Mouse (Mus musculus) spleen, adult 2 months (tissue): ENCODE results near the gene Mrps15. TPM values are rescaled to one million over a fixed set of nuclear protein-coding genes. Genes with fewer than 3 reads are reported as not detected.

ENCODE experiments used
- DNase-seq, 2 experiments: peaks; one replicate each; pipeline versions ENCODE4 v3.0.0 to v3.0.0-alpha.2; 2012 to 2021; ENCODE audit warnings: low spot score in 2 of 2, low read depth in 1 of 2
- H3K27ac ChIP-seq: fragments of 200-500 bp; 2 replicates; pipeline ENCODE4 v1.5.1; 2012; ENCODE audit warnings: low read length, inconsistent platforms; ENCODE audit not compliant: insufficient read depth
- H3K27me3 ChIP-seq: fragments of 200-500 bp; 2 replicates; pipeline ENCODE4 v1.6.1; 2012; ENCODE audit warnings: mild to moderate bottlenecking, moderate library complexity, low read length, inconsistent platforms; ENCODE audit not compliant: control insufficient read depth, insufficient read depth
- H3K36me3 ChIP-seq: fragments of 200-500 bp; 2 replicates; pipeline ENCODE4 v1.6.1; 2012; ENCODE audit warnings: mild to moderate bottlenecking, low read length, inconsistent platforms; ENCODE audit not compliant: control insufficient read depth, insufficient read depth
- H3K4me1 ChIP-seq: fragments of 200-500 bp; 2 replicates; pipeline ENCODE4 v1.6.1; 2011; ENCODE audit warnings: inconsistent platforms; ENCODE audit not compliant: control insufficient read depth, insufficient read depth, insufficient read length
- H3K4me3 ChIP-seq: fragments of 200-500 bp; 2 replicates; pipeline ENCODE4 v1.5.1; 2011; ENCODE audit warnings: mild to moderate bottlenecking, inconsistent platforms; ENCODE audit not compliant: insufficient read depth, insufficient read length; ENCODE audit errors: extremely low read depth
- CTCF ChIP-seq: fragments of 200-500 bp; IDR thresholded peaks from 2 replicates; pipeline ENCODE4 v1.5.1; 2011; ENCODE audit warnings: mild to moderate bottlenecking, inconsistent platforms; ENCODE audit not compliant: insufficient read depth, insufficient read length, insufficient replicate concordance; ENCODE audit errors: extremely low read depth
- POLR2A ChIP-seq: fragments of 200-500 bp; IDR thresholded peaks from 2 replicates; pipeline ENCODE4 v1.6.1; 2011; ENCODE audit warnings: low read depth, low read length, inconsistent platforms
- whole genome bisulfite sequencing: fragments of 180-500 bp; shearing (Covaris S2); methylation state at CpG from one replicate; pipeline ENCODE4 v1.1.7; 2018; 5-methylcytosine and 5-hydroxymethylcytosine counted together
- polyA plus RNA-seq: library from polyadenylated mRNA; depleted of rRNA; stranded (reverse); fragments of >200 nt; gene quantifications from 2 replicates; pipeline ENCODE4 v1.2.3, GENCODE M21; 2012

Gene Mrps15
- polyA plus RNA-seq, 1 experiment = 33.6 TPM

- DNase-seq = no peak
- Histone ChIP-seq H3K36me3 (no peaks in the 10 kb centered on the region), H3K4me3 (no peak overlapping the region), H3K27me3 (no peaks in the 10 kb centered on the region), H3K27ac (no peak overlapping the region), H3K4me1 (no peaks in the 10 kb centered on the region)
- TF ChIP-seq CTCF = no peak
- TF ChIP-seq POLR2A = no peak
- WGBS = 91% methylated on average over 6 of the region's 6 CpGs
Observed at GRCm38 (mm10) chr4:126077833-126078232, 31.1 kb downstream of the Mrps15 start.

DNA sequence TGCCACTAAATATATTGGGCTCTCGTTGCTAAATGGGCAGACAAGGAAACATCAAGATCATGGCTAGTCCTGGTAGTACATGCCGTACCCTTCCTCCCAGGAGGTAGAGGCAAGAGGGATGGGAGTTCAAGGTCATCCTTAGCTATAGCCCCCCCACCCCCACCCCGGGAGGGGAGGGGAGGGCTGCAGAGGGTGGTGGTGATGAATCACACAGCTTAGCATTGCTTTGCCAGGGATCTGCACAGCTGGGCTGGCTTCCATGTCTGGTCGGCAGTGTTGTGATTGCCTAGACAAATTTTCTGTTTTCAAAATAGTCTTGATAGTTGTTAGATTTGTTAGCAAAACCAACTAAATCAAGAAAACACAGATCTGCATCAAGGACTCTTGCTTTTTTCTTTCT, 32.5 kb downstream of the Mrps15 start:
- H3K4me3 ChIP-seq = no peak overlapping the region
- DNase-seq = no peak
- WGBS = 82% methylated on average over 4 of the region's 4 CpGs
- TF ChIP-seq POLR2A (no peak), CTCF (no peak)
- H3K4me1 ChIP-seq = no peaks in the 10 kb centered on the region
- H3K36me3 ChIP-seq = no peaks in the 10 kb centered on the region
- H3K27ac ChIP-seq = no peak overlapping the region
- no peaks in the 10 kb centered on the region for H3K27me3 ChIP-seq

DNA sequence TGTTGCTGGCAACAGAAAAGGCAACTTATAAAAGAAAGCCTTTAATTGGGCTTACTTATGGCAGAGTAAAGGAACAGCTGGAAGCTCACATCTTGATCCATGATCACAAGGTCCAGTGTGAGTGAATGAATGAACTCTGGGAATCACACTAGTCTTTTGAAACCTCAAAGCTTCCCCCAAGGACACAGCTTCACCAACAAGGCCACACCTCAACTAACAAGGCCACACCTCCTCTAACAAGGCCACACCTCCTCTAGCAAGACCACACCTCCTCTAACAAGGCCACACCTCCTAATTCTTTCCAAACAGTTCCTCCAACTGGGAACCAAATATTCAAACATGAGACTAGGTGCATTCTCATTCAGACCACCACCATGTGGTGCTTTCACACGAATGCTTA, 34.9 kb downstream of the Mrps15 start:
- Histone ChIP-seq H3K4me3 (no peak overlapping the region), H3K27ac (no peak overlapping the region), H3K36me3 (no peaks in the 10 kb centered on the region), H3K27me3 (no peaks in the 10 kb centered on the region), H3K4me1 (no peaks in the 10 kb centered on the region; the same call in 1 of the 2 replicates)
- no peak for DNase-seq
- WGBS = 88% methylated on average over 1 of the region's 1 CpGs
- TF ChIP-seq CTCF (no peak), POLR2A (no peak)

GRCm38 (mm10) chr4:126083021-126083420, 36.3 kb downstream of the Mrps15 start:
- Histone ChIP-seq H3K4me3 (no peak overlapping the region), H3K27me3 (no peaks in the 10 kb centered on the region), H3K36me3 (no peaks in the 10 kb centered on the region), H3K27ac (no peak overlapping the region), H3K4me1 (no peaks in the 10 kb centered on the region; the same call in 1 of the 2 replicates)
- 72% methylated on average over 9 of the region's 9 CpGs for WGBS
- no peak for TF ChIP-seq POLR2A
- no peak for TF ChIP-seq CTCF
- DNase-seq = no peak

GRCm38 (mm10) chr4:126084382-126084781, 37.7 kb downstream of the Mrps15 start:
- Histone ChIP-seq H3K27me3 (no peaks in the 10 kb centered on the region), H3K27ac (no peak overlapping the region), H3K4me1 (no peaks in the 10 kb centered on the region; the same call in 1 of the 2 replicates), H3K4me3 (no peak overlapping the region), H3K36me3 (no peaks in the 10 kb centered on the region)
- TF ChIP-seq POLR2A (no peak), CTCF (no peak)
- 87% methylated on average over 8 of the region's 8 CpGs for WGBS
- DNase-seq = no peak

DNA sequence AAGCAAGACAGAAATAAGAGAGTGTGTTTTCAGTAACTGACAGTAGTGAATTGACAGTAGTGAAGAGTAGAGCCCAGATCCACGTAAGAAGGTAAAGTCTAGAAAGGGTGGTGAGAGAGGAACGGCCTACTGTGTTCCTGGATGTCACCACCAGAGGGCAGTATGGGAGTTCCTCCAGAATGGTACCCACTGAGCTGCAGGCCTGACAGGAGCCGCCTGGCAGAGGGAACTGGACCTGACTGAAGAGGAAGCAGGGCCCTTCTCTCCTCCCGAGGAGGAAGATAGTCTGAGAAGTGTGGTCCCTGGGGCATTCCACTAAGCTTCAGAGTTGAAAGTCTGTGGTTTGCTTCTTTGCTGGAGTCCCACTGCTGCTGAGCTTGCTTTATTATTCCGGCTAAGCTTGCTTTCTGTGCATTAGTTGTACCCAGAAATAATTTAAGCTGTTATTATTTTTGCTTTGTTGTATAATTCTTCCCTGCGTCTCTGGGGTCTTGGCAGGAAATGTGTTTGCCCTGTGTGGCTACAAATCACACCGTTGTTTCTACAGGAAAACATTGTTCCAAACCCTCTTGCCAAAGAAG, 39.4 kb downstream of the Mrps15 start:
- DNase-seq = peak; percentile 75 to 82
- H3K27me3 ChIP-seq = no peaks in the 10 kb centered on the region
- no peak overlapping the region for H3K4me3 ChIP-seq
- H3K4me1 ChIP-seq = no peaks in the 10 kb centered on the region; the same call in 1 of the 2 replicates
- no peak overlapping the region for H3K27ac ChIP-seq
- H3K36me3 ChIP-seq = no peaks in the 10 kb centered on the region
- 10% methylated on average over 7 of the region's 7 CpGs for WGBS
- peak; percentile 92 for TF ChIP-seq CTCF
- no peak for TF ChIP-seq POLR2A

DNA sequence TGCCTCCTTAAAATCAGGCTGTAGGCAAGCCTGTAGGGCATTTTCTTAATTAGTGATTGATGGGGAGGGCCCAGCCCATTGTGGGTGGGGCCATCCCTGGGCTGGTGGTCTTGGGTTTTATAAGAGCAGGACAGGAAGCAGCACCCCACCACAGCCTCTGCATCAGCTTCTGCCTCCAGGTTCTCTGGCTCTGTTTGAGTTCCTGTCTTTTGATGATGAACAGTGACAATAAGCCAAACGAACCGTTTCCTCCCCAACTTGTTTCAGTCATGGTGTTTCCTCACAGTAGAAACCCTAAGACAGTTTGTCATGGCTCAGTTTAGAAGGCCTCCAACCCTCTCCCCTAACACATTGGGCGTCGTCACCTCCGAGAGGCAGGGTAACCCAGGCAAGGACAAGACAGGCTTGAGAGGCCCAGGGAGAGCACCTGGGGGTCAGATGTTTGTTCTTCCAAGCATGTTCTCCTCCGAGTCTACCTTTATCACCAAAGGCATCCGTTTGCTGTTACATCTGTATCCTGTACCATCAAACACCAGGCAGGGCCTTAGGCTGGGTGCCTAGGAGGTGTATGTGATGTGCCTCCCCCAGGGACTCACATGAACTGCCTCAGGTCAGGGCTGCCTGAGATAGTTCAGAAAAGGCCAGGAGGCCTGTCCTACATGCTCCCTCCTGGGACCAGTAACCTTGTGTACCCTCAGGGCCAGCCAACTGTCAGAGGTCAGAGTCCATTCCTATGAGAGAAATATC, 43.5 kb downstream of the Mrps15 start:
- 38% methylated on average over 7 of the region's 7 CpGs for WGBS
- Histone ChIP-seq H3K27ac (peak overlapping the region; percentile 77), H3K27me3 (no peaks in the 10 kb centered on the region), H3K36me3 (no peaks in the 10 kb centered on the region), H3K4me3 (no peak overlapping the region), H3K4me1 (no peaks in the 10 kb centered on the region; the same call in 1 of the 2 replicates)
- DNase-seq = no peak
- TF ChIP-seq CTCF (no peak), POLR2A (no peak)
